Mouse (Mus musculus) MEL-GATA-1-ER (cell line): ENCODE measurements around the gene Spata25.
"Not testable (repeated sequence)": the region's sequence is repeated elsewhere in the genome, so short reads cannot be mapped to it uniquely, and the experiment has no call there.

Experiments used
- DNase-seq: peaks from one replicate; pipeline ENCODE4 v3.0.0-alpha.2; 2012; ENCODE audit warnings: low read depth; ENCODE audit errors: extremely low read depth

The Spata25 gene

GRCm38 (mm10) chr2:164855572-164855971 is 27.2 kb upstream of the Spata25 start:
- DNase-seq, result not testable (repeated sequence)

- no peak for DNase-seq
Observed at GRCm38 (mm10) chr2:164850061-164850460, 21.7 kb upstream of the Spata25 start.

- no peak for DNase-seq
Observed at GRCm38 (mm10) chr2:164845782-164846181, 17.4 kb upstream of the Spata25 start.

- DNase-seq, result no peak
Observed at GRCm38 (mm10) chr2:164835164-164835563, 6.8 kb upstream of the Spata25 start.

- no peak for DNase-seq
Observed at GRCm38 (mm10) chr2:164834531-164834930, 6.2 kb upstream of the Spata25 start.

GRCm38 (mm10) chr2:164833314-164833959 is 5.1 kb upstream of the Spata25 start, which contains the start of gene Neurl2:
Neurl2 (minus strand) TSS chr2:164833456.
- peak; percentile 93 for DNase-seq

- DNase-seq, result peak; percentile 52
Observed at GRCm38 (mm10) chr2:164832748-164833301, 4.5 kb upstream of the Spata25 start, which contains the start of gene Ctsa. Ctsa (plus strand) TSS chr2:164832873.

- DNase-seq, result no peak
Observed at GRCm38 (mm10) chr2:164832032-164832747, 3.9 kb upstream of the Spata25 start.

- DNase-seq, result no peak
Observed at GRCm38 (mm10) chr2:164831029-164831428, 2.7 kb upstream of the Spata25 start.

- DNase-seq, result no peak
Observed at GRCm38 (mm10) chr2:164829090-164829489, 753 bp upstream of the Spata25 start.

- peak; percentile 79 for DNase-seq
Observed at GRCm38 (mm10) chr2:164827146-164827850, 1.0 kb downstream of the Spata25 start.

- DNase-seq, result no peak
Observed at GRCm38 (mm10) chr2:164825521-164825920, 2.8 kb downstream of the Spata25 start.

- DNase-seq, result no peak
Observed at GRCm38 (mm10) chr2:164823969-164824368, 4.4 kb downstream of the Spata25 start.

GRCm38 (mm10) chr2:164823181-164823585 is 5.2 kb downstream of the Spata25 start:
- peak; percentile 71 for DNase-seq

GRCm38 (mm10) chr2:164822636-164823165 is 5.6 kb downstream of the Spata25 start, which contains the start of gene Zswim1:
Zswim1 (plus strand) TSS chr2:164822686.
- DNase-seq, result peak; percentile 98

- DNase-seq, result no peak
Observed at GRCm38 (mm10) chr2:164821060-164821459, 7.3 kb downstream of the Spata25 start.

- no peak for DNase-seq
Observed at GRCm38 (mm10) chr2:164817703-164818102, 10.6 kb downstream of the Spata25 start.

GRCm38 (mm10) chr2:164817206-164817605 is 11.1 kb downstream of the Spata25 start:
- DNase-seq, result no peak

- DNase-seq, result no peak
Observed at GRCm38 (mm10) chr2:164815821-164816220, 12.5 kb downstream of the Spata25 start.

- no peak for DNase-seq
Observed at GRCm38 (mm10) chr2:164815348-164815747, 13.0 kb downstream of the Spata25 start.

- DNase-seq, result no peak
Observed at GRCm38 (mm10) chr2:164813557-164813956, 14.8 kb downstream of the Spata25 start.
